Mouse (Mus musculus) cortical plate, adult 2 months (tissue): ENCODE data around the gene Far2.

Experiments used
- CTCF ChIP-seq: fragments of 200-500 bp; IDR thresholded peaks from 2 replicates; pipeline ENCODE4 v1.5.1; 2011; ENCODE audit warnings: mild to moderate bottlenecking, control low read depth, low read length; ENCODE audit not compliant: insufficient read depth; ENCODE audit errors: extremely low read depth
- POLR2A ChIP-seq: fragments of 200-500 bp; IDR thresholded peaks from 2 replicates; pipeline ENCODE4 v1.6.1; 2011; ENCODE audit warnings: mild to moderate bottlenecking, low read length, control low read depth; ENCODE audit not compliant: insufficient read depth; ENCODE audit errors: extremely low read depth

GRCm38 (mm10) chr6:148117696-148118095, 70.6 kb downstream of the Far2 start:
- TF ChIP-seq CTCF (no peak), POLR2A (no peak)
